Mouse (Mus musculus): ENCODE results near the gene Krt33b.

GRCm38 (mm10) chr11:100016112-100016511 lies 13.6 kb downstream of the Krt33b start, which contains the start of gene Krt33a:
- TF ChIP-seq CTCF (conservative IDR thresholded peaks at IDR 0.05; ENCODE audit: low read length) (no peak), POU5F1 (IDR thresholded peaks at IDR 0.05; ENCODE audit: borderline replicate concordance, low read length) (no peak)
